Mouse (Mus musculus) MEL (cell line): ENCODE data around the gene Khdrbs2.

Experiments used
- CTCF ChIP-seq, 3 experiments: IDR thresholded peaks in 2 of 3; conservative IDR thresholded peaks in 1 of 3; 2 replicates each; pipeline ENCODE4 v1.5.1; 2011 to 2012; ENCODE audit warnings: low read length in 3 of 3, low read depth in 2 of 3, mild to moderate bottlenecking in 2 of 3, improper control_type of control experiment in 1 of 3, inconsistent platforms in 1 of 3, mixed read lengths in 1 of 3, moderate library complexity in 1 of 3; ENCODE audit not compliant: control insufficient read depth in 1 of 3, insufficient read depth in 1 of 3, poor library complexity in 1 of 3, severe bottlenecking in 1 of 3
- MXI1 ChIP-seq: IDR thresholded peaks from 2 replicates; pipeline ENCODE4 v1.6.1; 2011; ENCODE audit warnings: mild to moderate bottlenecking, low read depth, low read length, improper control_type of control experiment
- MYB ChIP-seq: IDR thresholded peaks from 2 replicates; pipeline ENCODE4 v1.6.1; 2011; ENCODE audit warnings: mild to moderate bottlenecking, low read depth, low read length, improper control_type of control experiment
- POLR2A ChIP-seq, 2 experiments: IDR thresholded peaks; 2 replicates each; pipeline ENCODE4 v1.6.1; 2011 to 2012; ENCODE audit warnings: low read length in 2 of 2, mild to moderate bottlenecking in 2 of 2, control low read depth in 1 of 2, improper control_type of control experiment in 1 of 2, low read depth in 1 of 2, moderate library complexity in 1 of 2; ENCODE audit not compliant: control insufficient read depth in 1 of 2, insufficient read depth in 1 of 2, poor library complexity in 1 of 2

GRCm38 (mm10) chr1:32503381-32503780, 330.9 kb downstream of the Khdrbs2 start:
- TF ChIP-seq MYB (no peak), MXI1 (no peak), CTCF (IDR thresholded peaks at IDR 0.05 in 2 of 3, conservative IDR thresholded peaks at IDR 0.05 in 1 of 3; ENCODE audit: control insufficient read depth in 1 of 3, insufficient read depth in 1 of 3, low read depth in 2 of 3, low read length in 3 of 3, poor library complexity in 1 of 3, severe bottlenecking in 1 of 3) (no peak), POLR2A (IDR thresholded peaks at IDR 0.05; ENCODE audit: control insufficient read depth in 1 of 2, insufficient read depth in 1 of 2, low read depth in 1 of 2, low read length in 2 of 2, poor library complexity in 1 of 2) (no peak)
